Mouse (Mus musculus): ENCODE data around the gene Smg6. TPM values are rescaled to one million over a fixed set of nuclear protein-coding genes. Genes with fewer than 3 reads are reported as not detected.

Gene Smg6
- polyA plus RNA-seq, 1 experiment from 2014 or later, result 17.5 TPM

GRCm38 (mm10) chr11:75033581-75034067, 108.0 kb downstream of the Smg6 start:
- peak overlapping the region; percentile 20 for H3K27ac ChIP-seq
- no peak overlapping the region for H3K4me2 ChIP-seq
- whole genome bisulfite sequencing, result 66% methylated on average over 5 of the region's 5 CpGs
- H3K9me3 ChIP-seq (replicated peaks), result no peaks in the 10 kb centered on the region
- no peaks in the 10 kb centered on the region for H3K27me3 ChIP-seq
- H3K4me3 ChIP-seq (replicated peaks), result no peak overlapping the region
- peaks cover under 1% of the 10 kb centered on the region; the same call in 1 of the 2 replicates for H3K36me3 ChIP-seq
- no peak for ATAC-seq (replicated peaks; ENCODE audit: low FRiP score)
- peaks cover 8% of the 10 kb centered on the region for H3K4me1 ChIP-seq
- H3K9ac ChIP-seq, result no peak overlapping the region

- Histone ChIP-seq H3K9ac (no peak overlapping the region), H3K4me2 (no peak overlapping the region), H3K27ac (peak overlapping the region; percentile 20; the same call in 1 of the 2 replicates), H3K4me3 (replicated peaks) (no peak overlapping the region), H3K36me3 (peaks cover 6% of the 10 kb centered on the region; the same call in 1 of the 2 replicates), H3K27me3 (no peaks in the 10 kb centered on the region), H3K9me3 (replicated peaks) (no peaks in the 10 kb centered on the region), H3K4me1 (peaks cover 8% of the 10 kb centered on the region)
- 62% methylated on average over 3 of the region's 3 CpGs for WGBS
- ATAC-seq (replicated peaks; ENCODE audit: low FRiP score), result no peak
Measured at GRCm38 (mm10) chr11:75034104-75034503, 108.5 kb downstream of the Smg6 start.

DNA sequence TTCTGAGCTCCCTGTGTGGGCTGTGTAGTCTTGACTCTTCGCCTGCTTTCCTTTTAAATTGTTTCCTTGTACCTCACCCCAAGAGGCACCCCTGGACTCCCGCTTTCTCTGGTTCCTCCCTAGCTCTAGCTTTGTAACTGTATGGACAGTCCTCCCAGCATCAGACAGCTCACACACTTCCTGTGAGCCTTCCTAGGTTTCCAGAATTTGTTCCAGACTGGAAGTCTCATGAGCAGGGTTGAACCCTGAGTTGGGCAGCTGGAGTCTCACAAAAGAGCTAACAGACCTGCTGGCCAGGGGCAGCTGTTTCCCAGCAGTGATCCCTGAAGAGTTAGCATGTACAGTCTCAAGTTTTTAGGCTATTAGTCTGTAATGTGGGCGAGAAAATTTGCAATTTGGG, 118.7 kb downstream of the Smg6 start:
- peaks cover 49% of the 10 kb centered on the region for H3K4me1 ChIP-seq
- H3K4me3 ChIP-seq (replicated peaks), result no peak overlapping the region
- H3K4me2 ChIP-seq, result no peak overlapping the region
- peak overlapping the region; percentile 84 for H3K27ac ChIP-seq
- WGBS, result 65% methylated on average over 3 of the region's 3 CpGs
- H3K36me3 ChIP-seq, result peaks cover 21% of the 10 kb centered on the region
- ATAC-seq (replicated peaks; ENCODE audit: low FRiP score), result no peak
- H3K9me3 ChIP-seq (replicated peaks), result no peaks in the 10 kb centered on the region
- no peak overlapping the region for H3K9ac ChIP-seq
- H3K27me3 ChIP-seq, result no peaks in the 10 kb centered on the region

- H3K4me1 ChIP-seq, result peaks cover 61% of the 10 kb centered on the region
- no peak overlapping the region for H3K9ac ChIP-seq
- WGBS, result 76% methylated on average over 4 of the region's 4 CpGs
- no peaks in the 10 kb centered on the region for H3K27me3 ChIP-seq
- no peaks in the 10 kb centered on the region for H3K9me3 ChIP-seq (replicated peaks)
- H3K4me3 ChIP-seq (replicated peaks), result no peak overlapping the region
- peak overlapping the region; percentile 97 for H3K27ac ChIP-seq
- peaks cover 18% of the 10 kb centered on the region for H3K36me3 ChIP-seq
- no peak for ATAC-seq (replicated peaks; ENCODE audit: low FRiP score)
- no peak overlapping the region for H3K4me2 ChIP-seq
Measured at GRCm38 (mm10) chr11:75045822-75046221, 120.2 kb downstream of the Smg6 start.

- peaks cover 11% of the 10 kb centered on the region for H3K36me3 ChIP-seq
- H3K4me3 ChIP-seq (replicated peaks), result no peak overlapping the region
- H3K4me1 ChIP-seq, result peaks cover 69% of the 10 kb centered on the region
- no peak for ATAC-seq (replicated peaks; ENCODE audit: low FRiP score)
- H3K9ac ChIP-seq, result no peak overlapping the region
- WGBS, result 63% methylated on average over 3 of the region's 3 CpGs
- no peaks in the 10 kb centered on the region for H3K9me3 ChIP-seq (replicated peaks)
- no peak overlapping the region for H3K4me2 ChIP-seq
- no peaks in the 10 kb centered on the region for H3K27me3 ChIP-seq
- H3K27ac ChIP-seq, result peak overlapping the region; percentile 97
Measured at GRCm38 (mm10) chr11:75046638-75047037, 121.0 kb downstream of the Smg6 start.

GRCm38 (mm10) chr11:75047066-75047465, 121.4 kb downstream of the Smg6 start:
- no peaks in the 10 kb centered on the region for H3K27me3 ChIP-seq
- no peak overlapping the region for H3K4me2 ChIP-seq
- no peak overlapping the region for H3K4me3 ChIP-seq (replicated peaks)
- H3K27ac ChIP-seq, result peak overlapping the region; percentile 97
- H3K4me1 ChIP-seq, result peaks cover 73% of the 10 kb centered on the region
- H3K9me3 ChIP-seq (replicated peaks), result no peaks in the 10 kb centered on the region
- no peak overlapping the region for H3K9ac ChIP-seq
- 17% methylated on average over 6 of the region's 6 CpGs for WGBS
- peaks cover 8% of the 10 kb centered on the region for H3K36me3 ChIP-seq
- ATAC-seq (replicated peaks; ENCODE audit: low FRiP score), result peak; percentile 71

- Histone ChIP-seq H3K27ac (peak overlapping the region; percentile 97), H3K9me3 (replicated peaks) (no peaks in the 10 kb centered on the region), H3K9ac (no peak overlapping the region), H3K4me2 (no peak overlapping the region), H3K4me1 (peaks cover 81% of the 10 kb centered on the region), H3K4me3 (replicated peaks) (no peak overlapping the region), H3K36me3 (peaks cover under 1% of the 10 kb centered on the region; the same call in 1 of the 2 replicates), H3K27me3 (no peaks in the 10 kb centered on the region)
- no peak for ATAC-seq (replicated peaks; ENCODE audit: low FRiP score)
- WGBS, result 65% methylated on average over 7 of the region's 7 CpGs
Measured at GRCm38 (mm10) chr11:75047736-75048407, 122.2 kb downstream of the Smg6 start.

DNA sequence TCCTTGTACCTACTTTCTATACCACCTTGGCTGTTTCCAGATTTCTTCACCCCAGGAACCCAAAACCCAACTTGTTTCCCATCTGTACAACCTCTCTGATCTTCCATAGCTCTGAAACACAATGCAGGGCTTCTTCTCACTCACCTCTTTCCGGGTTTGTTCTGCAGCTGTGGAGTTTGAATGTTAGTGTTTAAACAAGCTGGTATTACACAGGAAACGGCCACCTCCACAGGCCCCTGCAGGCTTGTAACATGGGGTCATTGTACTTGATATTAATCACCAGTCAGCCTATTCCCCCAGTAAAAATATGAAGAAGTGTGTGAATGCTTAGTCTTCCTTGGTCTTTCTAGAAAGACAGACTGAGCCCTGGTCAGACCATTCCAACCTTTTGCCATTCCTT, 123.5 kb downstream of the Smg6 start:
- WGBS, result 10% methylated on average over 2 of the region's 2 CpGs
- Histone ChIP-seq H3K4me3 (replicated peaks) (no peak overlapping the region), H3K27me3 (no peaks in the 10 kb centered on the region), H3K27ac (peak overlapping the region; percentile 97), H3K4me2 (no peak overlapping the region), H3K9ac (no peak overlapping the region), H3K9me3 (replicated peaks) (no peaks in the 10 kb centered on the region), H3K36me3 (no peaks in the 10 kb centered on the region; the same call in 1 of the 2 replicates), H3K4me1 (peaks cover 89% of the 10 kb centered on the region)
- no peak for ATAC-seq (replicated peaks; ENCODE audit: low FRiP score)

DNA sequence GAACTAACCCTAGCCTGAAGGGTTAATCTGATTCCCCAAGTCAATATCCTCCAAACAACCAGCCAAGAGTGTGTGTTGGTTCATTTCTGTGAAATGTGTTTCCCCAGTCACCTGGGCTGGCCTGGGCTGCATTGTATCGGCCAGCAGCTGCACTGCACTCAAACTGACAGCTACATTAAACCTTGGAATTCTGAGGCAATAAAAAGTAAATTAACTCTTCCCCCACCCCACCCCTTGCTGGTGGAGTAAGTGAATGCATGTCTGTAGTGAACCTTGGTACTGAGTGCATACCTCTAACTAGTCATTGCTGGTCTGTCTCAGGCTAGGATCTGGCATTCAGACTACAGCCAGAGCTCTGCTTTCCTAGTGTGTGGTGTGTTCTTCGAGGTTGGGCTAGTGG, 124.2 kb downstream of the Smg6 start:
- Histone ChIP-seq H3K9ac (no peak overlapping the region), H3K4me2 (no peak overlapping the region), H3K27me3 (no peaks in the 10 kb centered on the region), H3K9me3 (replicated peaks) (no peaks in the 10 kb centered on the region), H3K27ac (peak overlapping the region; percentile 97), H3K36me3 (no peaks in the 10 kb centered on the region; the same call in 1 of the 2 replicates), H3K4me1 (peaks cover 89% of the 10 kb centered on the region), H3K4me3 (replicated peaks) (no peak overlapping the region)
- 26% methylated on average over 2 of the region's 2 CpGs for WGBS
- ATAC-seq (replicated peaks; ENCODE audit: low FRiP score), result peak; percentile 22; the same call in 1 of the 2 replicates

DNA sequence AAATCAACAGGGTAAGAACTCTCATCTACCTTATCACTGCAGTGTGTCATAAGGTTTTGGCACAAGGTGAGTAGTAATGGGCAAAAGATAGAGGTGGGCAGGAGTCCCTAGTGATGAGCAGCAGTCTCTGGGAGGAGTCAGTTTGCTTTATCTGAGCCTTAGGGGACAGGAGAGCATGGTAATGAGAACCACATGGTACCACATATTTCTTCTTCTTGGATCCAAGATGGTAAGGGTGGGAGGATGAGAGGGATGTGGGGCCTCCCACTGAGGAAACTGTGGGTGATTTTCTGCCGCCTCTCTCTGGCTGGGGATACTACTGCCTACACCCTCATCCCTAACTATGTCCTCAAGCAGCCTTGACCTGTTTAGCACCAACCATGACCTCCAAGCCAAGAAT, 125.6 kb downstream of the Smg6 start:
- Histone ChIP-seq H3K36me3 (no peaks in the 10 kb centered on the region; the same call in 1 of the 2 replicates), H3K4me2 (0 out of 2 replicates have a peak overlapping the region, but pooled peaks have one; percentile 12), H3K27me3 (no peaks in the 10 kb centered on the region), H3K27ac (peak overlapping the region; percentile 93), H3K4me1 (peaks cover 83% of the 10 kb centered on the region), H3K4me3 (replicated peaks) (no peak overlapping the region), H3K9ac (no peak overlapping the region), H3K9me3 (replicated peaks) (no peaks in the 10 kb centered on the region)
- 42% methylated on average over 1 of the region's 1 CpGs for WGBS
- no peak for ATAC-seq (replicated peaks; ENCODE audit: low FRiP score)

GRCm38 (mm10) chr11:75051712-75052550, 126.3 kb downstream of the Smg6 start:
- Histone ChIP-seq H3K9me3 (replicated peaks) (no peaks in the 10 kb centered on the region), H3K27ac (peak overlapping the region; percentile 93), H3K4me1 (peaks cover 76% of the 10 kb centered on the region), H3K36me3 (no peaks in the 10 kb centered on the region; the same call in 1 of the 2 replicates), H3K4me2 (0 out of 2 replicates have a peak overlapping the region, but pooled peaks have one; percentile 12), H3K27me3 (no peaks in the 10 kb centered on the region), H3K4me3 (replicated peaks) (no peak overlapping the region), H3K9ac (no peak overlapping the region)
- peak; percentile 74 for ATAC-seq (replicated peaks; ENCODE audit: low FRiP score)
- 13% methylated on average over 13 of the region's 13 CpGs for WGBS

DNA sequence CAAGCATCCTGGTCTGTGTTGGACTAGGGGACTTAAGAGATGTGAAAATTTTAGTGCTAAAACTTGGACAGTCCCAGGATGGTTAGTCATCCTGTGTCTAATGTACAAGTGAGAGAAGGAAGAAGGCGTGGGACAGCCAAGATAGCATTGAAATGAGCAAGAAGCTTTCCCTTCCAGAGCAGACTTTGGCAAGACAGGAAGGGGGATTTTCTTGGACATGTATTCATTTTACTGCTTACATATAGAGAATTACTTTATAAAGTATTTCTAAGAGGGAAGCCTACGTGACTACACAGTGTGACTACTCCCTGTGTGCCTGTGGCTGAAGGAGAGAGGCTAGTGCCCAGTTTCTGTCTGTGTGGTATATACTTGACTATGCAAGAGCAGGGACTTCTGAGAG, 127.4 kb downstream of the Smg6 start:
- ATAC-seq (replicated peaks; ENCODE audit: low FRiP score), result no peak
- no peak overlapping the region for H3K4me2 ChIP-seq
- H3K27me3 ChIP-seq, result no peaks in the 10 kb centered on the region
- H3K27ac ChIP-seq, result peak overlapping the region; percentile 93
- WGBS, result 66% methylated on average over 2 of the region's 2 CpGs
- H3K4me1 ChIP-seq, result peaks cover 67% of the 10 kb centered on the region
- H3K4me3 ChIP-seq (replicated peaks), result no peak overlapping the region
- H3K9ac ChIP-seq, result 0 out of 2 replicates have a peak overlapping the region, but pooled peaks have one; percentile 2
- no peaks in the 10 kb centered on the region for H3K9me3 ChIP-seq (replicated peaks)
- peaks cover 3% of the 10 kb centered on the region; the same call in 1 of the 2 replicates for H3K36me3 ChIP-seq

All from kidney, embryonic 15.5 days (tissue).